Mouse (Mus musculus) testis, adult 2 months (tissue): ENCODE measurements around the gene Gm45711. TPM values are rescaled to one million over a fixed set of nuclear protein-coding genes. Genes with fewer than 3 reads are reported as not detected.
"Not testable (repeated sequence)": the region's sequence is repeated elsewhere in the genome, so short reads cannot be mapped to it uniquely, and the experiment has no call there.

ENCODE experiments used
- H3K27ac ChIP-seq: fragments of 200-500 bp; 2 replicates; pipeline ENCODE4 v1.5.1; 2012; ENCODE audit warnings: low read depth, low read length; ENCODE audit not compliant: control insufficient read depth, insufficient read depth
- H3K27me3 ChIP-seq: fragments of 200-500 bp; 2 replicates; pipeline ENCODE4 v1.6.1; 2012; ENCODE audit warnings: mild to moderate bottlenecking, low read length, moderate library complexity; ENCODE audit not compliant: control insufficient read depth, insufficient read depth
- H3K36me3 ChIP-seq: fragments of 200-500 bp; 2 replicates; pipeline ENCODE4 v1.6.1; 2012; ENCODE audit warnings: mild to moderate bottlenecking, low read length; ENCODE audit not compliant: control insufficient read depth, insufficient read depth
- H3K4me1 ChIP-seq: fragments of 200-500 bp; 2 replicates; pipeline ENCODE4 v1.6.1; 2012; ENCODE audit warnings: low read length; ENCODE audit not compliant: control insufficient read depth, insufficient read depth
- H3K4me3 ChIP-seq: fragments of 200-500 bp; 2 replicates; pipeline ENCODE4 v1.5.1; 2012; ENCODE audit warnings: low read depth, mild to moderate bottlenecking, low read length, moderate library complexity, mixed read lengths; ENCODE audit not compliant: control insufficient read depth
- CTCF ChIP-seq: fragments of 200-500 bp; IDR thresholded peaks from 2 replicates; pipeline ENCODE4 v1.5.1; 2012; ENCODE audit warnings: low read depth, mild to moderate bottlenecking, inconsistent platforms, low read length, moderate library complexity; ENCODE audit not compliant: control insufficient read depth, insufficient read depth, insufficient replicate concordance
- POLR2A ChIP-seq: fragments of 200-500 bp; IDR thresholded peaks from 2 replicates; pipeline ENCODE4 v1.6.1; 2012; ENCODE audit warnings: low read depth, mild to moderate bottlenecking, inconsistent platforms, low read length, moderate library complexity; ENCODE audit not compliant: control insufficient read depth
- polyA plus RNA-seq: library from polyadenylated mRNA; depleted of rRNA; stranded (reverse); fragments of >200 nt; gene quantifications from 2 replicates; pipeline ENCODE4 v1.2.3, GENCODE M21; 2012

The Gm45711 gene
- polyA plus RNA-seq, 1 experiment = 57.0 TPM

- no peaks in the 10 kb centered on the region for H3K27me3 ChIP-seq
- no peak overlapping the region for H3K4me3 ChIP-seq
- peaks cover 8% of the 10 kb centered on the region for H3K4me1 ChIP-seq
- no peak overlapping the region for H3K27ac ChIP-seq
- TF ChIP-seq POLR2A (no peak), CTCF (peak; percentile 39; the same call in 1 of the 2 replicates)
- H3K36me3 ChIP-seq = no peaks in the 10 kb centered on the region
Observed at GRCm38 (mm10) chr8:104313311-104313710, 3.4 kb upstream of the Gm45711 start.

GRCm38 (mm10) chr8:104312023-104312422 lies 2.1 kb upstream of the Gm45711 start:
- not testable (repeated sequence) for H3K27ac ChIP-seq, H3K27me3 ChIP-seq

GRCm38 (mm10) chr8:104308341-104308740 lies 1.5 kb downstream of the Gm45711 start:
- H3K36me3 ChIP-seq, H3K4me1 ChIP-seq, H3K27ac ChIP-seq, H3K27me3 ChIP-seq, H3K4me3 ChIP-seq: not testable (repeated sequence)

More at GRCm38 (mm10) chr8:104312023-104312422, 2.1 kb upstream of the Gm45711 start:
- not testable (repeated sequence) for H3K4me3 ChIP-seq, H3K36me3 ChIP-seq, H3K4me1 ChIP-seq

GRCm38 (mm10) chr8:104304962-104305361 lies 4.9 kb downstream of the Gm45711 start:
- Histone ChIP-seq H3K27ac (no peak overlapping the region), H3K36me3 (no peaks in the 10 kb centered on the region)

GRCm38 (mm10) chr8:104302536-104302935 lies 7.3 kb downstream of the Gm45711 start:
- H3K27ac ChIP-seq, H3K27me3 ChIP-seq, H3K4me3 ChIP-seq, H3K4me1 ChIP-seq, H3K36me3 ChIP-seq: not testable (repeated sequence)

More at GRCm38 (mm10) chr8:104304962-104305361, 4.9 kb downstream of the Gm45711 start:
- H3K4me3 ChIP-seq = no peak overlapping the region
- peaks cover 3% of the 10 kb centered on the region for H3K4me1 ChIP-seq
- no peaks in the 10 kb centered on the region for H3K27me3 ChIP-seq
- no peak for TF ChIP-seq POLR2A
- TF ChIP-seq CTCF = no peak

- not testable (repeated sequence) for H3K4me3 ChIP-seq, H3K36me3 ChIP-seq, H3K27ac ChIP-seq, H3K4me1 ChIP-seq, H3K27me3 ChIP-seq
Observed at GRCm38 (mm10) chr8:104301577-104301976, 8.3 kb downstream of the Gm45711 start.

GRCm38 (mm10) chr8:104294396-104294795 lies 15.5 kb downstream of the Gm45711 start:
- H3K4me3 ChIP-seq = no peak overlapping the region; the same call in 1 of the 2 replicates
- no peaks in the 10 kb centered on the region for H3K27me3 ChIP-seq
- no peak overlapping the region for H3K27ac ChIP-seq
- H3K36me3 ChIP-seq = no peaks in the 10 kb centered on the region; the same call in 1 of the 2 replicates
- no peak for TF ChIP-seq POLR2A
- no peak for TF ChIP-seq CTCF
- peaks cover 7% of the 10 kb centered on the region for H3K4me1 ChIP-seq

- Histone ChIP-seq H3K4me3 (peak within 1 kb of the TSS; percentile 76), H3K27ac (peak within 1 kb of the TSS; percentile 75)
- H3K4me1 ChIP-seq, H3K27me3 ChIP-seq, H3K36me3 ChIP-seq: not testable (repeated sequence)
- peak; percentile 21; the same call in 1 of the 2 replicates for TF ChIP-seq POLR2A
Observed at GRCm38 (mm10) chr8:104293081-104293480, 16.8 kb downstream of the Gm45711 start, which contains the start of gene Cmtm2a. Cmtm2a (minus strand) TSS chr8:104293181.
